Mouse (Mus musculus) layer of hippocampus, adult 8-10 months (tissue): ENCODE results near the gene Gnb3. TPM values are rescaled to one million over a fixed set of nuclear protein-coding genes. Genes with fewer than 3 reads are reported as not detected.
"Not testable (repeated sequence)": the region's sequence is repeated elsewhere in the genome, so short reads cannot be mapped to it uniquely, and the experiment has no call there.

ENCODE experiments used
- DNase-seq, 2 experiments: peaks; one replicate each; pipeline ENCODE4 v3.0.0; 2022; ENCODE audit warnings: low spot score in 2 of 2
- total RNA-seq, 4 experiments: library from RNA; stranded (reverse); gene quantifications; 2 replicates each; pipeline ENCODE4 v1.2.4; 2022

Gene Gnb3
- total RNA-seq, 4 experiments from 2014 or later = 0.36 to 0.96 TPM; not detected in 2

- DNase-seq = no peak
These were observed 17.9 kb upstream of the Gnb3 start for GRCm38 (mm10) chr6:124857840-124858530.

DNA sequence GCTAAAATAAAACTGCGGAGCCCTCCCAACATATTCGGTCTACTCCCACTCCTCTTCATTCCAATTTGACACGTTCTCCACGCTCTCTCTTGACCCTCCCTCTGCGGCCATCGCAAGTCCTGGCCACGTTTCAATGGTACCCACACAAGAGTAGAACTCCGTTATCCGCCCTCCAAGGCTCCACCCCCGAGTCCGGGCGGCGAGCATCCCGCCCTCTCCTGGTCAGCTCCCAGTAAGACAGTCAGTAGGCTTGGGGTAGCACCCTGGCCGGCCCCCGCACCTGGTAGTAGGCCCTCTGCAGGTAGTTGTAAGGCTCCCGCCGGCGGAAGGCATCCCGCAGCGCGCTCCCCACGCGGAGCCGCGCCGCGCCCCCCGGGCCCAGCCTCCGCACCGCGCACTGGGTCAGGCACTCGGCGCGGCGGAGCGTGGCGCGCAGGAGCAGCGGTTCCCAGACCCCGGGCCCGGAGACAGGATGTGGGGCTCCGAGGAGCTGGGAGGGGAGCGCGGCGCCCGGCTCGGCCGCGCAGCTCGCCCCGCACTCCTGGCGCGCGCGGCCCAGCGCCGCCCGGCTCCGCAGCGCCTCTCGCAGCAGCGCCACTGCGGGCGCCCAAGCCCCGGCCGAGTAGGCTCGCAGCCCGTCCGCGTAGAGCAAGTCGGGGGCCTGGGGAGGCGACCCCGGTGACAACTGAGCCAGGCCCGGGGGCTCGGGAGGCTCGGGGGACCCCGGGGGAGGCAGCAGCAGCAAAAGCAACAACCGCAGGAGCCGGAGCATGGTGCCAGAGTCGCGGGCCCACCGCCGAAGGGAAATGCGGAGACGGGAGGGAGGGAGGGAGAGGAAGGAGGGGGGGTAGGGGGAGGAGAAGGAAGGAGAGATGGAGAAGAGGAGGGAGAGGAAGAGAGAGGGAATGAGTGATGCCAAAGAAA lies 17.1 kb upstream of the Gnb3 start, which contains the start of gene P3h3:
TSS of gene P3h3 (minus strand) at position 837 of the 924 bp plus-strand sequence.
- peak; percentile 81 to 84 for DNase-seq

- peak in 1 of 2 experiments; percentile 43 for DNase-seq
These were observed 16.2 kb upstream of the Gnb3 start for GRCm38 (mm10) chr6:124856321-124856720.

DNA sequence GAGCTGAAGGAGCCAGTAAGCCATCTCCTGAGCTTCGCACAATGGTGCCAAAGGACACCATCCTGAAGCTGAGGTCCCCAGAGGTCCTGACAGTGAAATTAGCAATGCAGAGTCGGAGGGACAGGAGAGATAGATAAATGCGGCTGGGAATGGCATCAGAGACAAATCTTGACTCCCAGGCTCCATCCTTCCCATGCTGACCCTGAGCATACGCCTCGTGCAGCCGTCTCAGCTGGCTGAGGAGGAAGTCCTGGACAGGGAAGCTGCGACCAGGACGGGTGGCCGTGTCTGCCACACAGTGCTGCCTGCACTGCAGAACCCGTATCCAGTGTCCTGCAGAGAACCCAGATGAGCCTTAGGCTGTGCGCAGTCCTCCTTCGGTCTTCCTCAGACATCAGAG lies 14.6 kb upstream of the Gnb3 start:
- DNase-seq = no peak

DNA sequence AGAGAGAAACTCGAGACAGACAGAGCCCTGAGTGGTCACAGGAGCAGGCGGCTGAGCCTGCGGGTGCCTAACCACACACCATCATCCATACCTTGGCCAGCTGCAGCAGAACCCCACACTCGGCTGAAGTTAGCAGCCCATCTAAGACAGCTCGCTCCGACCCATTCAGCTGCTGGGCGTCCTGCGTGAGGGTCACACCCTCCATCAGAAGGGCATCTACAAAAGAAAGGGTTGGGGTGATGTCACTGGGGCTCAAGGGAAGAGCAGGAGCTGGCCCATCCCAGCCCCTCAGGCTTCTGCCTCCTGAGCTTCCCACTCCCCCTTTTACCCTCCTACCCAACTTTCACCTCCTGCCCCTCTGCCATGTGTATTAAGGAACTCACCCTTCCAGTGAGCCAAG lies 10.5 kb upstream of the Gnb3 start:
- DNase-seq = no peak

DNA sequence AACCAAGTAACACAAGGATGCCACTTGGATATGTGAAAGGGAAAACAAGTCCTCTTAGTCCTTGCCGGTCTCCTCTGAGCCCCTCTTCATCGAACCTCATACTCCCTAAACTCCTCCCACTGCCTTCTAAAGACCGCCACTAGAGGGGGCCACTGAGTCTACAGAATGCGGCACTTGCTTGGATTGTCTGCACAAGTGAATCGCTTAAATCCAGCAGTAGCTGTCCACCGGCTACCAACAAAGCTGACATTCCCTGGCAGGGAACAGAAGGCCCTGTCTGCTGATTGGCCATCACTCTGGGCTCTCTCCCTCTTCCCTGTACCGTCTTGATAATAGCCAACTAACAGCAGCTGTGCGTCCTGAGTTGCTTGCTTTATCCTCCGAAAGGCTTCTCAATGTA lies 7.2 kb upstream of the Gnb3 start:
- peak; percentile 84 to 95 for DNase-seq

GRCm38 (mm10) chr6:124839805-124840204 lies 270 bp downstream of the Gnb3 start:
- no peak for DNase-seq

DNA sequence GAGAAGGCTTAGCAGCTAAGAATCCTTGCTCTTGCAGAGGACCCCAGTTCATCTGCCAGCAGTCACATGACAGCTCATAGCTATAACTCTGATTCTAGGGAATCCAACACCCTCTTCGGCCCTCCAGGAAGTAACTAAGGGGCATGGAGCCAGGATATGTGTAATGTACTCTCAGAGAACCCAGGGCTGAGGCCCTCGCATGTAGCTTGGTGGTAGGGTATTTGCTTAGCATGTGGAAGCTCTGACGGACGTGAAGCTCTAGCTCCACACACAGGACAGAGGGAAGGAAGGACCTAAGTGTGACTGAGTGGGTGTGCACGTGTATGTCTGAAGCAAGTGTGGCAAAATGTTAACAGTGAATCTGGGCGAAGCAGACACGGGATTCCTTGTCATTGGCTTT lies 3.7 kb downstream of the Gnb3 start:
- DNase-seq = no peak

DNA sequence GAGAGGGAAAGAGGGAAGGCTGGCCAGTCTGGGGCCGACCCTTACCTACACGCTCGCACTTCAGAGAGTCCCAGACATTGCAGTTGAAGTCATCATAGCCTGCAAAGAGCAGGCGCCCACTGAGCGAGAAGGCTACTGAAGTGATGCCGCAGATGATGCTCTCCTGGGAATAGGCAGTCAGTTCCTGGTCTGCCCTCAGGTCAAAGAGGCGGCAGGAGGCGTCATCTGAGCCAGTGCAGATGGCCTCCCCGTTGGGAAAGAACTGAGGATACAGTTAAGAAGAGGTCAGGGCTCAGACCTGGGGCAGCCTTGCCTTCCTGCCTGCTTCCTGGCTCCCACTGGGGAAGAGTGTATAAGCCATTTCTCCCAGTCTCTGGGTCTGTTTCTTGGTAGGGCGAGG lies 4.5 kb downstream of the Gnb3 start:
- no peak for DNase-seq

- DNase-seq = no peak
These were observed 5.5 kb downstream of the Gnb3 start for GRCm38 (mm10) chr6:124834512-124835081.

DNA sequence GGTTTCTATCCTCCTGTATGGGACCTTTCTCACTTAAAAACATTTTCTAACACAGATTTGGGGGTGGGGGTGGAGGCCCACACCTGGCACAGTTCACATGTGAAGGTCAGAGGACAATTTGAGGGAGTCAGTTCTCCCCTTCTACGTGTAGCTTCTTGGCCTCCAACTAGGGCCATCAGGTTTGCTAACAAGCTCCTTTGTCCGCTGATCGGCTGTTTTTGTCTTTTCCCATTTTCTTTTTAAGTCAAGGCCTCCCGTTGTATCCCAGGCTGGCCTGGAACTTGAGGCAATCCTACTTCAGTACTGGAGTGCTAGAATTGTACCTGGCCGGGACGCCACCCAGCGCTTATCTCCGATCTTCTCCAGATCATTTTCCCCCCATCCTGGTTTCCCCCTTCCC lies 8.4 kb downstream of the Gnb3 start:
- no peak for DNase-seq

DNA sequence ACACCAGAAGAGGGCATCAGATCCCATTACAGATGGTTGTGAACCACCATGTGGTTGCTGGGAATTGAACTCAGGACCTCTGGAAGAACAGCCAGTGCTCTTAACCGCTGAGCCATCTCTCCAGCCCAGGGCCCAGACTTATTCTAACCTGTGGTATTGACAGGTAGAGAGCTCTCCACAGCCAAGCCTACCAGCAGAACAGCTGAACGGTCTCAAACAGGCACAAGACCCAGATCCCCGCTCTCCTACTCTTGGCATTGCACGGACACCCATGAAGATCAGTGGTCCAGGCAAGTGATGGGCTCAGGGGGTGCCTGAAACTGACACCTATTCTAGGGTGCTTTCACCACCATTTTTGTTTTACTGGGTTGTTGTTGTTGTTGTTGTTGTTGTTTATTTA lies 8.9 kb downstream of the Gnb3 start:
- not testable (repeated sequence) for DNase-seq

GRCm38 (mm10) chr6:124829799-124830700 lies 10.0 kb downstream of the Gnb3 start:
- DNase-seq = peak; percentile 94 to 96

DNA sequence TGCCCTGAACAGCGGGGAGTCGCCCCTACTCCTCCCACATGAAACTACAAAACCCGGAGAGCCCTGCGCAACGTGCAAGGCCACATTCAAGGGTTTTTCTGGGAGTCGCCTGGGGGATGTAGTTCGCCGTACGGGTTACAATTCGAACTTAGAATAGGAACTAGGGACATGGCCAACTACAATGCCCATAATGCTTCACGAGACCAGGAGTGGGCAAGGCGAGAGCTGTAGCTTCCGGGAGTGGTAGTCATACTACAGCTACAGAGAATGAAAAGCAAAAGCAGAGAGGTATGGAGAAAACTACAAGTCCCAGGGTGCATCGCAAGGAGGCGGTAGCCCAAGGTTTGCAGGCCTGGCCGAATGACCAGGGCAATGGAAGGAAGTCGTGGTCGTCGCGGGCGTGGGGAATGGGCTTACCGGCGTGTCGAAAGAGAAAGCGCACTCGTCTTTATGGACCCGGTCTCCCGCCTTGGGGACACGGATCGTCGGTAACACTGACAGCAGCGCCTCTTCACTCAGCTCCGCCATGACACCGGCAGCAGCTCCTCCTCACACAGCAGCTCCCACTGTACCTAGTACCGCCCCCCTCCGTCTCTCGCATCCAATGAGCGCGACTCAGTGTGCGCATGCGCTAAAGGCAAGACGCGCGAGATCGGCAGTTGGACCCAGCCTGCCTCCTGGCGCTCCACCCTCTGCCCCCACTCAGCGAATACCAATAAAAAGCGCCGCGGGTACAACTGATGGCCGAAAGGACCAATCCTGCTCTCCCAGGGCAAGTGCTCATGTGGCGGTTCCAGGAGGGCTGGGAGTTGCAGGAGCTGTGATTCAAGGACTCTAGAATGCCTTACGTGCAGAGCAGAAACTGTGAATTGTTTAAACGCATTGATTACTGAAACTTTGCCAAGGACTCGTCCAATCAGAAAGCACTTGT lies 10.9 kb downstream of the Gnb3 start, which contains the start of the genes Usp5 and Cdca3:
TSS of gene Usp5 (minus strand) at position 617 of the 931 bp plus-strand sequence.
TSS of gene Cdca3 (plus strand) at position 680 of the 931 bp plus-strand sequence.
- DNase-seq = peak; percentile 99

DNA sequence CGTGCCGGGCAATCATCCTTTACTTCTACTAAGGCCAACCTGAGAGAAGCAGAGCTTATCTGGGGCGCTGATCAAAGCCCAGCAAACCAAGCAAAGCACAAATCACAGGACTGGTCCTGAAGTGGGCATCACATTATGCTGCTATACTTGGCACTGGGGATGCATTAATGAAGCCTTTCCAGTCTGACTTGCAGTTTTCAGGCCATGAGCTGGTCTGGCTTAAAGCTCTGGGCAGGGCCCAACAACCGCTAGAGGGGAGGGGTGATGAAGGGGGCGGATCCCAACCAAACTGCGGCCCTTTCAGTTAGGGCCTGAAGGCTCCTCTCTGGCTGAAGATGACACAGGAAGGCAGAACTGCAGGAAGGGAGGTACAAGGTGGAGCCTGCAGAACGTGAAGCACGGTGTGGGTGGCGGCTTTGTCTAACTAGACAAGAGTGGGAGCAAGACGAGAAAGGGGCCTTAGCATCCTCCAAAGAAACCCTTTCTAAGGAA lies 11.9 kb downstream of the Gnb3 start:
- no peak for DNase-seq

DNA sequence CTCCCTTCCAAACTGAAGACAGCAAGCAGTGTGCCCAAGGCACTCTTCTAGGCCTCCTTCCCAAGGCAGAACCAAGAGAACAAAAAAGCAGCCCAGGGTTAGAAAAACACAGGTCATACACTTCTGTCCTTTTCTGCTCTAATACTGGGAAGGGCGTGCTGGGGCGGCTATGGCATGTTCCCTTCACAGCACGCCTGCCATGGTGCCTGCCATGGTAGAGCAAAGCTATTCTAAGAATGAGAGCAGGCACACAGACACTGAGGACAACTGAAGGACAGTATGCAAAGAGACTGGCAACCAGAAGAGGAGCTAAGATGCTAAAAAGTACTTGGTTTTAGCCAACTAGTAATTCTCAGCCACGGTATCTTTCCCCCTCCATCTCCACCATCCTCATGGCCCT lies 18.0 kb downstream of the Gnb3 start:
- DNase-seq = no peak

GRCm38 (mm10) chr6:124820891-124821290 lies 19.2 kb downstream of the Gnb3 start:
- DNase-seq = no peak

- DNase-seq = no peak
These were observed 22.1 kb downstream of the Gnb3 start for GRCm38 (mm10) chr6:124817971-124818370.

DNA sequence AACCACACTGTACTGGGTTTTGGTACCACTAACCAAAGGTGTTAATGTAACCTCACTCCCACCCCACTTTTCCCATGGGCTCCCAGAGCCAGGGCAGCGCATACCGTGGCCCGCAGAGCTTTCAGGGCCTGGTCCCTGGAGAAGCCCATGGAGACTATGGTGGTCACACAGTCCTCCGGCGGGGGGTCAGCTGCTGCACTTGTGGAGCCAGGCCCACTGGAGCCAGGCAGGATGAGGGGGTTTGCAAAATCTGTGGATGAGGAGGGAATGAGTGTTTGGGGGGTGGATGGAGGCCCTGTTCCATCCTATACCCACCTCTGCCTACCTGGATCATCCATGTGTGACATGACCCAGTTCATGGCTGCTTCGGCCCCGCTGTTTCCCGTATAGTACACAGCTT lies 22.5 kb downstream of the Gnb3 start:
- no peak for DNase-seq

DNA sequence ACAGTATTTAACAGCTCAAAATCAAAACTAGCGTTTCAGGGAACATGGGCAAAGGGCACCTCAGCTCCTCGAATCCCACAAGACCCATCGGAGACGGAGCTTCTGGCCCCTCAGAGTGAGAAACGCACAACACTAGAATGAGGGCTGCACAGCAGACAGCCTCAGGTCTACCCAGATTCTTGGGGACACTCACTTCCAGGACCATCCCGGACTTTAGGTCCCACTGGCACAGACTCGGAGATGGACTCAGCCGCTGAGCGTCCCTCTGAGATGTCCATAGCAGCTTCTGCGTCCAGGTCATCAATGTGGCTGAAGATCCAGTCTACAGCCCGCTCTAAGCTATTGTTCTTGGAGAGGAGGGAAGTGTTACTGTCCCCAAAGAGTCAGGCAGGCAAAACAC lies 22.9 kb downstream of the Gnb3 start:
- DNase-seq = no peak
